Mouse (Mus musculus) intestine, postnatal 0 days (tissue): Measurements from ENCODE around the gene Arpc2. TPM values are rescaled to one million over a fixed set of nuclear protein-coding genes. Genes with fewer than 3 reads are reported as not detected.

Experiments used
- ATAC-seq: fragments of 200-750 bp; cut with Nextera tagmentation; 2 replicates; pipeline ENCODE4 v1.8.0; 2017; ENCODE audit warnings: mild to moderate bottlenecking, moderate TSS enrichment, moderate library complexity
- H3K27ac ChIP-seq: fragments of 300-500 bp; sonication (generic); 2 replicates; pipeline ENCODE4 v1.5.1; 2014; ENCODE audit warnings: mild to moderate bottlenecking, low read depth, low read length, moderate library complexity
- H3K27me3 ChIP-seq: fragments of 300-500 bp; sonication (generic); replicated peaks from 2 replicates; pipeline ENCODE4 v1.6.1; 2014; ENCODE audit warnings: low read length, mixed read lengths; ENCODE audit not compliant: control insufficient read depth, insufficient read depth
- H3K36me3 ChIP-seq: fragments of 300-500 bp; sonication (generic); 2 replicates; pipeline ENCODE4 v1.6.1; 2014; ENCODE audit warnings: mild to moderate bottlenecking, moderate library complexity; ENCODE audit not compliant: control insufficient read depth, insufficient read depth
- H3K4me1 ChIP-seq: fragments of 300-500 bp; sonication (generic); replicated peaks from 2 replicates; pipeline ENCODE4 v1.6.1; 2014; ENCODE audit warnings: antibody characterized with exemption, low read length, mixed read lengths; ENCODE audit not compliant: control insufficient read depth, insufficient read depth
- H3K4me2 ChIP-seq: fragments of 300-500 bp; sonication (generic); replicated peaks from 2 replicates; pipeline ENCODE4 v1.6.1; 2014; ENCODE audit warnings: low read depth, mild to moderate bottlenecking, moderate library complexity
- H3K4me3 ChIP-seq: fragments of 300-500 bp; sonication (generic); 2 replicates; pipeline ENCODE4 v1.5.1; 2014; ENCODE audit warnings: low read depth, low read length
- H3K9ac ChIP-seq: fragments of 300-500 bp; sonication (generic); 2 replicates; pipeline ENCODE4 v1.6.1; 2014; ENCODE audit warnings: mild to moderate bottlenecking, low read depth, low read length
- H3K9me3 ChIP-seq: fragments of 300-500 bp; sonication (generic); 2 replicates; pipeline ENCODE4 v1.6.1; 2016; ENCODE audit warnings: mixed run types; ENCODE audit not compliant: control insufficient read depth
- CTCF ChIP-seq: sonication (generic); IDR thresholded peaks from 2 replicates; pipeline ENCODE4 v1.5.1; 2016; ENCODE audit warnings: low read depth, mild to moderate bottlenecking, control low read depth, antibody characterized with exemption, moderate library complexity
- WGBS: fragments of 180-500 bp; shearing (Covaris S2); extraction: QIAGEN DNeasy Blood & Tissue Kit; methylation state at CpG from one replicate; pipeline ENCODE4 v1.1.7; 2014; 5-methylcytosine and 5-hydroxymethylcytosine counted together
- polyA plus RNA-seq: library from polyadenylated mRNA; unstranded; fragments of >200 nt; fragmentation: Nextera tagmentation; extraction: Ambion mirVana; gene quantifications from 2 replicates; pipeline ENCODE4 v1.2.1, GENCODE M21; 2015

Gene Arpc2
- polyA plus RNA-seq, 1 experiment from 2014 or later = 529 TPM

GRCm38 (mm10) chr1:74197726-74198470 is 38.0 kb upstream of the Arpc2 start:
- Histone ChIP-seq H3K27ac (no peak overlapping the region), H3K4me2 (no peak overlapping the region), H3K27me3 (no peaks in the 10 kb centered on the region), H3K36me3 (no peaks in the 10 kb centered on the region), H3K9ac (no peak overlapping the region), H3K4me3 (no peak overlapping the region), H3K9me3 (no peaks in the 10 kb centered on the region), H3K4me1 (peaks cover 6% of the 10 kb centered on the region; the same call in 1 of the 2 replicates)
- no peak for ATAC-seq
- 74% methylated on average over 12 of the region's 12 CpGs for WGBS
- no peak for TF ChIP-seq CTCF

GRCm38 (mm10) chr1:74199046-74199445 is 36.8 kb upstream of the Arpc2 start:
- no peak overlapping the region for H3K27ac ChIP-seq
- H3K4me1 ChIP-seq = peaks cover 6% of the 10 kb centered on the region; the same call in 1 of the 2 replicates
- H3K36me3 ChIP-seq = no peaks in the 10 kb centered on the region
- ATAC-seq = no peak
- TF ChIP-seq CTCF = no peak
- 0 out of 2 replicates have a peak overlapping the region, but pooled peaks have one; percentile 21 for H3K4me2 ChIP-seq
- H3K4me3 ChIP-seq = no peak overlapping the region
- H3K9ac ChIP-seq = no peak overlapping the region
- WGBS = 42% methylated on average over 8 of the region's 8 CpGs
- H3K9me3 ChIP-seq = no peaks in the 10 kb centered on the region
- H3K27me3 ChIP-seq = no peaks in the 10 kb centered on the region

GRCm38 (mm10) chr1:74201048-74201844 is 34.6 kb upstream of the Arpc2 start:
- no peak overlapping the region for H3K9ac ChIP-seq
- no peak for ATAC-seq
- 75% methylated on average over 7 of the region's 7 CpGs for WGBS
- peaks cover 6% of the 10 kb centered on the region; the same call in 1 of the 2 replicates for H3K4me1 ChIP-seq
- no peak for TF ChIP-seq CTCF
- H3K36me3 ChIP-seq = no peaks in the 10 kb centered on the region
- no peak overlapping the region for H3K4me2 ChIP-seq
- no peaks in the 10 kb centered on the region for H3K9me3 ChIP-seq
- no peaks in the 10 kb centered on the region for H3K27me3 ChIP-seq
- H3K27ac ChIP-seq = no peak overlapping the region
- no peak overlapping the region for H3K4me3 ChIP-seq

DNA sequence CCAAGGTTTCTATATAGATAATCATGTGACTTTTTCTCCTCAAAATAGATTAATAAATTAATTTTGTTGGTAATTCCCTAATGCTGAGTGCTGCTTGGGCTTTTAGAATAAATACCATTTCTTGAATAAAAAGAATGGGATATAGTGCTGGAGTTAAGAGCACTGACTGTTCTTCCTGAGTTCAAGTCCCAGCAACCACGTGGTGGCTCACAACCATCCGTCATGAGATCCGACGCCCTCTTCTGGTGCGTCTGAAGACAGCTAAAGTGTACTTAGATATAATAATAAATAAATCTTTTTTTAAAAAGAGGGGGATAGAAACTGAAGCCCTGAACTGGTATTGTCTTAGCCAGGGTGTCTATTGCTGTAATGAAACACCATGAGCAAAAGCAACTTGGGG is 32.4 kb upstream of the Arpc2 start:
- Histone ChIP-seq H3K9me3 (no peaks in the 10 kb centered on the region), H3K4me2 (no peak overlapping the region), H3K9ac (no peak overlapping the region), H3K27ac (no peak overlapping the region), H3K4me1 (peaks cover 3% of the 10 kb centered on the region; the same call in 1 of the 2 replicates), H3K36me3 (no peaks in the 10 kb centered on the region), H3K4me3 (no peak overlapping the region), H3K27me3 (no peaks in the 10 kb centered on the region)
- 0 out of 2 replicates have a peak, but pooled peaks have one; percentile 9 for TF ChIP-seq CTCF
- no peak for ATAC-seq
- WGBS = 61% methylated on average over 5 of the region's 5 CpGs

DNA sequence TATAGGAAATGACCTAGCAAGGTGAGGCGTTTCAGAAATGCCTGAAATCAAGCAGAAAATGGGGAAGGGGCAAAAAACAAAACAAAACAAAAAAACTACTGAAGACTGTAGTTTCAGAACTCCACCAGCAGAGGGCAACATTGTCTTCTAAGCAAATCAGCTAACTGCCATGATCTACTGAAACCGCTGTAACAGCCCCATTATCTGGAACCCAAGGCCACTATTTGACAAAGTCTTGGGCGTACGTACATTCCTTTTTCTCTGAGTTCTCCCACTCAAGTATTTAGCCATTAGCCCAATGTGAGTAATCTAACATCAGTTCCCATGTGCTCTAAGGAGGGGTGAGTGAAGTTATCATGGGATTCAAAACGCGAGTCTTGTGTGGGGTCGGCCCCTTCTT is 30.0 kb upstream of the Arpc2 start:
- peak; percentile 90 for TF ChIP-seq CTCF
- Histone ChIP-seq H3K27me3 (no peaks in the 10 kb centered on the region), H3K36me3 (no peaks in the 10 kb centered on the region), H3K4me2 (no peak overlapping the region), H3K9me3 (no peaks in the 10 kb centered on the region), H3K4me3 (no peak overlapping the region), H3K9ac (no peak overlapping the region), H3K4me1 (peaks cover 3% of the 10 kb centered on the region; the same call in 1 of the 2 replicates), H3K27ac (no peak overlapping the region)
- no peak for ATAC-seq
- WGBS = 47% methylated on average over 7 of the region's 7 CpGs

GRCm38 (mm10) chr1:74206642-74207041 is 29.2 kb upstream of the Arpc2 start:
- Histone ChIP-seq H3K4me1 (no peaks in the 10 kb centered on the region), H3K36me3 (no peaks in the 10 kb centered on the region), H3K27me3 (no peaks in the 10 kb centered on the region), H3K9ac (no peak overlapping the region), H3K27ac (no peak overlapping the region), H3K9me3 (no peaks in the 10 kb centered on the region), H3K4me2 (no peak overlapping the region), H3K4me3 (no peak overlapping the region)
- ATAC-seq = no peak
- WGBS = 75% methylated on average over 8 of the region's 8 CpGs
- TF ChIP-seq CTCF = no peak
